Mouse (Mus musculus) lung, adult 2 months (tissue): Measurements from ENCODE around the gene Apol11a.
"Not testable (repeated sequence)": the region's sequence is repeated elsewhere in the genome, so short reads cannot be mapped to it uniquely, and the experiment has no call there.

Experiments
- CTCF ChIP-seq: fragments of 200-500 bp; IDR thresholded peaks from 2 replicates; pipeline ENCODE4 v1.5.1; 2011; ENCODE audit warnings: mild to moderate bottlenecking, low read length, control low read depth; ENCODE audit not compliant: insufficient read depth
- POLR2A ChIP-seq: fragments of 200-500 bp; IDR thresholded peaks from 2 replicates; pipeline ENCODE4 v1.6.1; 2011; ENCODE audit warnings: low read depth, mild to moderate bottlenecking, control low read depth, low read length, borderline replicate concordance; ENCODE audit errors: extremely low read depth

GRCm38 (mm10) chr15:77523186-77523843 is 15.2 kb downstream of the Apol11a start:
- TF ChIP-seq CTCF, result peak; percentile 69
- TF ChIP-seq POLR2A, result not testable (repeated sequence)
